21 mouse cellular contexts compared by ENCODE assay signal in genomic region chr7:74877466-74877865, GRCm38 (mm10).
DNase-seq lines count a peak whose midpoint lies in the region; ATAC-seq and TF ChIP-seq lines count a peak whose summit lies in the region.
"Had no signal": no experiment of that assay in that cellular context is flagged by ENCODE, and none has a peak within 500 bp of the region (broad histone marks: within the 10 kb centered on the region; RNA-seq: fewer than 3 reads in every experiment).

No protein-coding gene starts in this region.

- no peaks in the 10 kb centered on the region for H3K9me3 ChIP-seq in midbrain, embryonic 16.5 days (replicated peaks; ENCODE audit: control insufficient read depth, low read length, poor library complexity, severe bottlenecking)
- H3K9me3 ChIP-seq: embryonic facial prominence, embryonic 15.5 days; forebrain, embryonic 10.5 days; forebrain, embryonic 15.5 days; heart, embryonic 13.5 days; hindbrain, embryonic 15.5 days had no signal

- TF ChIP-seq POLR2A in heart, adult 2 months (IDR thresholded peaks at IDR 0.05; ENCODE audit: insufficient read depth, low read depth, low read length), result no peak

- H3K4me2 ChIP-seq in midbrain, embryonic 16.5 days (ENCODE audit: low read length), result no peak overlapping the region
- H3K4me2 ChIP-seq: embryonic facial prominence, embryonic 15.5 days; forebrain, embryonic 15.5 days; heart, embryonic 13.5 days; hindbrain, embryonic 15.5 days had no signal

- WGBS in heart, adult 2 months, result 56% methylated on average over 3 of the region's 3 CpGs
- 85% methylated on average over 3 of the region's 3 CpGs for WGBS in midbrain, embryonic 16.5 days

- intact Hi-C loops in heart, adult 2 months (cut with DNase I), result no loop called here

- H3K27me3 ChIP-seq in heart, adult 2 months (ENCODE audit: control insufficient read depth, insufficient read depth, low read length), result no peaks in the 10 kb centered on the region
- H3K27me3 ChIP-seq in midbrain, embryonic 16.5 days (ENCODE audit: control insufficient read depth, insufficient read depth, low read depth, low read length), result no peaks in the 10 kb centered on the region
- H3K27me3 ChIP-seq: embryonic facial prominence, embryonic 15.5 days; forebrain, embryonic 15.5 days; heart, embryonic 13.5 days; hindbrain, embryonic 15.5 days had no signal

- no peak overlapping the region for H3K9ac ChIP-seq in heart, adult 2 months (ENCODE audit: low read depth, low read length)
- H3K9ac ChIP-seq in midbrain, embryonic 16.5 days (ENCODE audit: low read depth, low read length), result no peak overlapping the region
- H3K9ac ChIP-seq: embryonic facial prominence, embryonic 15.5 days; forebrain, embryonic 15.5 days; heart, embryonic 13.5 days; hindbrain, embryonic 15.5 days had no signal

- no peak for ATAC-seq in midbrain, embryonic 16.5 days
- ATAC-seq: forebrain, embryonic 15.5 days had no signal

- H3K79me2 ChIP-seq in heart, adult 2 months (replicated peaks; ENCODE audit: control insufficient read depth, insufficient read depth, low read length), result no peaks in the 10 kb centered on the region

- no peak for TF ChIP-seq CTCF in heart, adult 2 months (IDR thresholded peaks at IDR 0.05)

- peak; percentile 36 for DNase-seq in heart, adult 11 months
- no peak for DNase-seq in heart, adult 2 months
- DNase-seq in left cerebral cortex, adult 18-20 months (ENCODE audit: low spot score in 2 of 2), result peak; percentile 11 to 20
- no peak for DNase-seq in left cerebral cortex, adult 11 months (ENCODE audit: low spot score)
- peak; percentile 38 to 44 for DNase-seq in right cerebral cortex, adult 2 months (ENCODE audit: low spot score in 2 of 2)
- DNase-seq in right cerebral cortex, postnatal 4 days, result no peak
- DNase-seq in telencephalon, adult 2 months (ENCODE audit: low read depth, low spot score), result peak; percentile 24
- DNase-seq: adrenal gland, adult 2 months; adrenal gland, postnatal 25 days; cerebellum, adult 8-10 months; cerebellum, postnatal 14 days; embryo, embryonic 11 days; gastrocnemius, postnatal 14 days; heart, postnatal 36 days had no signal

- no peak for TF ChIP-seq EP300 in heart, adult 2 months (IDR thresholded peaks at IDR 0.05; ENCODE audit: insufficient read depth, low read depth, low read length)

- no peaks in the 10 kb centered on the region for H3K36me3 ChIP-seq in heart, adult 2 months (ENCODE audit: control insufficient read depth, insufficient read depth, low read length)
- no peaks in the 10 kb centered on the region for H3K36me3 ChIP-seq in midbrain, embryonic 16.5 days (ENCODE audit: control insufficient read depth, insufficient read depth, low read length)
- H3K36me3 ChIP-seq: embryonic facial prominence, embryonic 15.5 days; forebrain, embryonic 10.5 days; forebrain, embryonic 15.5 days; heart, embryonic 13.5 days; hindbrain, embryonic 15.5 days had no signal

- no peak overlapping the region for H3K27ac ChIP-seq in heart, adult 2 months
- no peak overlapping the region for H3K27ac ChIP-seq in midbrain, embryonic 16.5 days (ENCODE audit: low read length)
- H3K27ac ChIP-seq: embryonic facial prominence, embryonic 15.5 days; forebrain, embryonic 10.5 days; forebrain, embryonic 15.5 days; heart, embryonic 13.5 days; hindbrain, embryonic 15.5 days had no signal

- H3K4me1 ChIP-seq in heart, adult 2 months (ENCODE audit: control insufficient read depth, insufficient read depth, low read length), result no peaks in the 10 kb centered on the region
- H3K4me1 ChIP-seq in midbrain, embryonic 16.5 days (ENCODE audit: control insufficient read depth, insufficient read depth, low read length), result no peaks in the 10 kb centered on the region
- H3K4me1 ChIP-seq: embryonic facial prominence, embryonic 15.5 days; forebrain, embryonic 10.5 days; forebrain, embryonic 15.5 days; heart, embryonic 13.5 days; hindbrain, embryonic 15.5 days had no signal

- no peak overlapping the region for H3K4me3 ChIP-seq in heart, adult 2 months
- H3K4me3 ChIP-seq in midbrain, embryonic 16.5 days (ENCODE audit: low read depth, low read length), result no peak overlapping the region
- H3K4me3 ChIP-seq: embryonic facial prominence, embryonic 15.5 days; erythroblast, embryonic 14.5 days; forebrain, embryonic 10.5 days; forebrain, embryonic 15.5 days; heart, embryonic 13.5 days; hindbrain, embryonic 15.5 days had no signal

Comparison
In these comparisons a context has a peak if more than half of its experiments do, and no peak if none do; other contexts are left out.
1. DNase-seq: peak in heart, adult 11 months (single experiment), left cerebral cortex, adult 18-20 months (2 of 2), right cerebral cortex, adult 2 months (2 of 2) and telencephalon, adult 2 months (single experiment); none in heart, adult 2 months (0 of 2), left cerebral cortex, adult 11 months (single experiment) and right cerebral cortex, postnatal 4 days (single experiment).